Mouse (Mus musculus) liver, embryonic 14.5 days (tissue): ENCODE data around the gene Uggt2.

Experiments
- CTCF ChIP-seq: IDR thresholded peaks from 2 replicates; pipeline ENCODE4 v1.5.1; 2016; ENCODE audit warnings: antibody characterized with exemption, low read depth, control low read depth
- EP300 ChIP-seq: IDR thresholded peaks from 2 replicates; pipeline ENCODE4 v1.6.1; 2016; ENCODE audit warnings: antibody characterized with exemption, low read depth

DNA sequence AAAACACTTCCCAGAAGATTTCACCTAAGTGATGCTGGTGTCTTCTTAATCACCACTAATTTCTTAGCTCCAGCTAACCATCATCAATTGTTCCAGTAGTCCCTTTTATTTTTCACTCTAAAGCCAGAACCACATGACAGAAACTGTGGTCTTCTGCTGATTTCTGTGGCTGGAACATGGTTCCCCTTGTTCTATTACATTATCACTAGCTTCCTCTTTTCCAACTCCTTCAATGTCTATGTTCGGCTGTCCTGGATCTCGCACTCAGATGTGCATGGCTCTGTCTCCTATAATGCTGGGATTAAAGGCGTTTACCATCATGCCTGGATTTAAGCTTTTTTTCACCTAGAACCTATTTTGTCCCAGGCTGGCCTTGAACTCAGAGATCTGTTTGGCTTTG is 46.9 kb downstream of the Uggt2 start:
- TF ChIP-seq CTCF (no peak), EP300 (no peak)
